Mouse (Mus musculus): Measurements from ENCODE around the gene Slc6a11.

Slc6a11 gene

GRCm38 (mm10) chr6:114258661-114259193 is 127.7 kb downstream of the Slc6a11 start:
- Histone ChIP-seq H3K4me3 (replicated peaks; ENCODE audit: low read length) (no peak overlapping the region), H3K27me3 (ENCODE audit: insufficient read depth, low read length) (peaks cover 13% of the 10 kb centered on the region), H3K9me3 (ENCODE audit: low read length) (no peaks in the 10 kb centered on the region), H3K4me1 (replicated peaks; ENCODE audit: low read depth, low read length) (no peaks in the 10 kb centered on the region), H3K36me3 (ENCODE audit: insufficient read depth, low read length) (no peaks in the 10 kb centered on the region)
- TF ChIP-seq NANOG (IDR thresholded peaks at IDR 0.05; ENCODE audit: borderline replicate concordance, low read length) = no peak

- Histone ChIP-seq H3K9me3 (ENCODE audit: low read length) (no peaks in the 10 kb centered on the region), H3K4me1 (replicated peaks; ENCODE audit: low read depth, low read length) (peaks cover 21% of the 10 kb centered on the region), H3K4me3 (replicated peaks; ENCODE audit: low read length) (no peak overlapping the region), H3K36me3 (ENCODE audit: insufficient read depth, low read length) (no peaks in the 10 kb centered on the region), H3K27me3 (ENCODE audit: insufficient read depth, low read length) (peaks cover 5% of the 10 kb centered on the region)
- TF ChIP-seq POU5F1 (IDR thresholded peaks at IDR 0.05; ENCODE audit: borderline replicate concordance, low read length) (no peak), CTCF (conservative IDR thresholded peaks at IDR 0.05; ENCODE audit: low read length) (no peak), NANOG (IDR thresholded peaks at IDR 0.05; ENCODE audit: borderline replicate concordance, low read length) (no peak)
Measured at GRCm38 (mm10) chr6:114261609-114262008, 130.6 kb downstream of the Slc6a11 start.

GRCm38 (mm10) chr6:114264010-114264409 is 133.0 kb downstream of the Slc6a11 start:
- H3K9me3 ChIP-seq (ENCODE audit: low read length) = no peaks in the 10 kb centered on the region
- H3K36me3 ChIP-seq (ENCODE audit: insufficient read depth, low read length) = no peaks in the 10 kb centered on the region
- TF ChIP-seq NANOG (IDR thresholded peaks at IDR 0.05; ENCODE audit: borderline replicate concordance, low read length) (no peak), CTCF (conservative IDR thresholded peaks at IDR 0.05; ENCODE audit: low read length) (no peak), POU5F1 (IDR thresholded peaks at IDR 0.05; ENCODE audit: borderline replicate concordance, low read length) (no peak)
- H3K4me3 ChIP-seq (replicated peaks; ENCODE audit: low read length) = no peak overlapping the region
- H3K27me3 ChIP-seq (ENCODE audit: insufficient read depth, low read length) = peaks cover 18% of the 10 kb centered on the region
- peaks cover 33% of the 10 kb centered on the region for H3K4me1 ChIP-seq (replicated peaks; ENCODE audit: low read depth, low read length)

GRCm38 (mm10) chr6:114264426-114264825 is 133.4 kb downstream of the Slc6a11 start:
- Histone ChIP-seq H3K4me3 (replicated peaks; ENCODE audit: low read length) (no peak overlapping the region), H3K27me3 (ENCODE audit: insufficient read depth, low read length) (peaks cover 20% of the 10 kb centered on the region), H3K9me3 (ENCODE audit: low read length) (no peaks in the 10 kb centered on the region), H3K4me1 (replicated peaks; ENCODE audit: low read depth, low read length) (peaks cover 33% of the 10 kb centered on the region), H3K36me3 (ENCODE audit: insufficient read depth, low read length) (no peaks in the 10 kb centered on the region)
- TF ChIP-seq NANOG (IDR thresholded peaks at IDR 0.05; ENCODE audit: borderline replicate concordance, low read length) (no peak), POU5F1 (IDR thresholded peaks at IDR 0.05; ENCODE audit: borderline replicate concordance, low read length) (no peak), CTCF (conservative IDR thresholded peaks at IDR 0.05; ENCODE audit: low read length) (no peak)

DNA sequence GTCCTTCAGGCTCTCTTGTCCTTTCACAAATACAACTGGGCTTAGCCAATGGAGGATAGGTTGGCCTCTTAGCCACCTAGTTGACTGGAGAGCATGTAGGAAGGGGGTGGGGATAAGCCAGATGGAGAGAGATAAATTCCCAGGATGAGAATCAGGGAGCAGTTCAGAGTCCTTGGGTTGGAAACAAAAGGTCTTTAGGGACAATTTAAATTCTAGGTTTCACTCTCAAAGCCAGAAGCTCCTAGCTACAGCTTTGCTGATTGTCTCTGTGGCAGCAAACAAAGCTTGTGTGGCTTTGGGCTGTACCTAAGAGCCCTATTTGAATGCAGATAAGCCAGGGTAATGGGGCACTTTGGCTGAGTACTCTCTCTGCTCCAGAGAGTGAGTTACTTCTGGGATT is 135.2 kb downstream of the Slc6a11 start:
- no peaks in the 10 kb centered on the region for H3K9me3 ChIP-seq (ENCODE audit: low read length)
- no peaks in the 10 kb centered on the region for H3K36me3 ChIP-seq (ENCODE audit: insufficient read depth, low read length)
- TF ChIP-seq CTCF (conservative IDR thresholded peaks at IDR 0.05; ENCODE audit: low read length) = no peak
- no peak for TF ChIP-seq NANOG (IDR thresholded peaks at IDR 0.05; ENCODE audit: borderline replicate concordance, low read length)
- no peak for TF ChIP-seq POU5F1 (IDR thresholded peaks at IDR 0.05; ENCODE audit: borderline replicate concordance, low read length)
- peaks cover 32% of the 10 kb centered on the region for H3K27me3 ChIP-seq (ENCODE audit: insufficient read depth, low read length)
- H3K4me1 ChIP-seq (replicated peaks; ENCODE audit: low read depth, low read length) = peaks cover 33% of the 10 kb centered on the region
- H3K4me3 ChIP-seq (replicated peaks; ENCODE audit: low read length) = no peak overlapping the region

GRCm38 (mm10) chr6:114267979-114268378 is 136.9 kb downstream of the Slc6a11 start:
- no peaks in the 10 kb centered on the region for H3K36me3 ChIP-seq (ENCODE audit: insufficient read depth, low read length)
- peaks cover 40% of the 10 kb centered on the region for H3K27me3 ChIP-seq (ENCODE audit: insufficient read depth, low read length)
- no peak overlapping the region for H3K4me3 ChIP-seq (replicated peaks; ENCODE audit: low read length)
- no peaks in the 10 kb centered on the region for H3K9me3 ChIP-seq (ENCODE audit: low read length)
- peaks cover 33% of the 10 kb centered on the region for H3K4me1 ChIP-seq (replicated peaks; ENCODE audit: low read depth, low read length)
- no peak for TF ChIP-seq CTCF (conservative IDR thresholded peaks at IDR 0.05; ENCODE audit: low read length)
- no peak for TF ChIP-seq NANOG (IDR thresholded peaks at IDR 0.05; ENCODE audit: borderline replicate concordance, low read length)
- no peak for TF ChIP-seq POU5F1 (IDR thresholded peaks at IDR 0.05; ENCODE audit: borderline replicate concordance, low read length)

- TF ChIP-seq NANOG (IDR thresholded peaks at IDR 0.05; ENCODE audit: borderline replicate concordance, low read length) (no peak), POU5F1 (IDR thresholded peaks at IDR 0.05; ENCODE audit: borderline replicate concordance, low read length) (no peak), CTCF (conservative IDR thresholded peaks at IDR 0.05; ENCODE audit: low read length) (no peak)
- H3K9me3 ChIP-seq (ENCODE audit: low read length) = no peaks in the 10 kb centered on the region
- H3K4me3 ChIP-seq (replicated peaks; ENCODE audit: low read length) = no peak overlapping the region
- no peaks in the 10 kb centered on the region for H3K36me3 ChIP-seq (ENCODE audit: insufficient read depth, low read length)
- H3K27me3 ChIP-seq (ENCODE audit: insufficient read depth, low read length) = peaks cover 55% of the 10 kb centered on the region
- H3K4me1 ChIP-seq (replicated peaks; ENCODE audit: low read depth, low read length) = peaks cover 25% of the 10 kb centered on the region
Measured at GRCm38 (mm10) chr6:114269589-114269988, 138.5 kb downstream of the Slc6a11 start.

- Histone ChIP-seq H3K4me3 (replicated peaks; ENCODE audit: low read length) (no peak overlapping the region), H3K36me3 (ENCODE audit: insufficient read depth, low read length) (no peaks in the 10 kb centered on the region), H3K4me1 (replicated peaks; ENCODE audit: low read depth, low read length) (peaks cover 19% of the 10 kb centered on the region), H3K27me3 (ENCODE audit: insufficient read depth, low read length) (peaks cover 62% of the 10 kb centered on the region), H3K9me3 (ENCODE audit: low read length) (no peaks in the 10 kb centered on the region)
- TF ChIP-seq NANOG (IDR thresholded peaks at IDR 0.05; ENCODE audit: borderline replicate concordance, low read length) (no peak), POU5F1 (IDR thresholded peaks at IDR 0.05; ENCODE audit: borderline replicate concordance, low read length) (no peak), CTCF (conservative IDR thresholded peaks at IDR 0.05; ENCODE audit: low read length) (no peak)
Measured at GRCm38 (mm10) chr6:114270799-114271198, 139.8 kb downstream of the Slc6a11 start.

GRCm38 (mm10) chr6:114272279-114272678 is 141.2 kb downstream of the Slc6a11 start:
- H3K9me3 ChIP-seq (ENCODE audit: low read length) = no peaks in the 10 kb centered on the region
- no peak overlapping the region for H3K4me3 ChIP-seq (replicated peaks; ENCODE audit: low read length)
- peaks cover 7% of the 10 kb centered on the region for H3K4me1 ChIP-seq (replicated peaks; ENCODE audit: low read depth, low read length)
- TF ChIP-seq NANOG (IDR thresholded peaks at IDR 0.05; ENCODE audit: borderline replicate concordance, low read length) (no peak), CTCF (conservative IDR thresholded peaks at IDR 0.05; ENCODE audit: low read length) (no peak), POU5F1 (IDR thresholded peaks at IDR 0.05; ENCODE audit: borderline replicate concordance, low read length) (no peak)
- H3K36me3 ChIP-seq (ENCODE audit: insufficient read depth, low read length) = no peaks in the 10 kb centered on the region
- peaks cover 70% of the 10 kb centered on the region for H3K27me3 ChIP-seq (ENCODE audit: insufficient read depth, low read length)
